Mouse (Mus musculus): ENCODE results near the gene Il22.
"Not testable (repeated sequence)": the region's sequence is repeated elsewhere in the genome, so short reads cannot be mapped to it uniquely, and the experiment has no call there.

Gene Il22

GRCm38 (mm10) chr10:118204642-118205041 is at the start of gene Il22:
Gene Il22, plus strand, starts transcription at chr10:118204942.
- DNase-seq = no peak

- DNase-seq = no peak
Measured at GRCm38 (mm10) chr10:118155932-118156331, 48.8 kb upstream of the Il22 start.

GRCm38 (mm10) chr10:118161131-118161530 is 43.6 kb upstream of the Il22 start:
- DNase-seq = no peak

- DNase-seq = no peak
Measured at GRCm38 (mm10) chr10:118169212-118169611, 35.5 kb upstream of the Il22 start.

GRCm38 (mm10) chr10:118172416-118172815 is 32.3 kb upstream of the Il22 start:
- no peak for DNase-seq

GRCm38 (mm10) chr10:118172876-118173275 is 31.9 kb upstream of the Il22 start:
- no peak for DNase-seq

GRCm38 (mm10) chr10:118175542-118175941 is 29.2 kb upstream of the Il22 start:
- DNase-seq = not testable (repeated sequence)

GRCm38 (mm10) chr10:118178735-118179151 is 26.0 kb upstream of the Il22 start:
- DNase-seq = no peak

GRCm38 (mm10) chr10:118179265-118179664 is 25.5 kb upstream of the Il22 start:
- no peak for DNase-seq

- not testable (repeated sequence) for DNase-seq
Measured at GRCm38 (mm10) chr10:118195150-118195549, 9.6 kb upstream of the Il22 start.

GRCm38 (mm10) chr10:118215719-118216393 is 11.1 kb downstream of the Il22 start:
- DNase-seq = not testable (repeated sequence)

- not testable (repeated sequence) for DNase-seq
Measured at GRCm38 (mm10) chr10:118227629-118228028, 22.9 kb downstream of the Il22 start.

GRCm38 (mm10) chr10:118232607-118233006 is 27.9 kb downstream of the Il22 start:
- not testable (repeated sequence) for DNase-seq

GRCm38 (mm10) chr10:118240680-118241079 is 35.9 kb downstream of the Il22 start, which contains the start of gene Gm32717:
Gene Gm32717, minus strand, starts transcription at chr10:118240780.
- not testable (repeated sequence) for DNase-seq

- DNase-seq = not testable (repeated sequence)
Measured at GRCm38 (mm10) chr10:118249006-118249595, 44.4 kb downstream of the Il22 start.

- DNase-seq = no peak
Measured at GRCm38 (mm10) chr10:118250852-118251295, 46.1 kb downstream of the Il22 start.

- not testable (repeated sequence) for DNase-seq
Measured at GRCm38 (mm10) chr10:118258388-118258787, 53.6 kb downstream of the Il22 start, which contains the start of gene Gm32802. Gene Gm32802, plus strand, starts transcription at chr10:118258688.
